Mouse (Mus musculus) B cell, adult 2 months (primary cell): ENCODE results near the gene Shb.
A peak's percentile ranks its signal among the peaks of the same experiment; 100 is the strongest.
"Not testable (repeated sequence)": the region's sequence is repeated elsewhere in the genome, so short reads cannot be mapped to it uniquely, and the experiment has no call there.

Source experiments
- DNase-seq, 2 experiments: peaks; one replicate each; pipeline ENCODE4 v3.0.0; 2022

The Shb gene

GRCm38 (mm10) chr4:45413674-45414338 lies 118.5 kb downstream of the Shb start:
- no peak for DNase-seq

GRCm38 (mm10) chr4:45412433-45413192 lies 119.7 kb downstream of the Shb start:
- DNase-seq, result no peak

GRCm38 (mm10) chr4:45411181-45411790 lies 121.0 kb downstream of the Shb start:
- DNase-seq, result no peak

GRCm38 (mm10) chr4:45409270-45409669 lies 123.0 kb downstream of the Shb start:
- DNase-seq, result peak; percentile 93 to 95

- peak; percentile 90 for DNase-seq
Measured at GRCm38 (mm10) chr4:45408427-45409132, 123.7 kb downstream of the Shb start, which contains the start of gene Slc25a51. Gene Slc25a51 (minus strand): TSS chr4:45408766.

GRCm38 (mm10) chr4:45407703-45408334 lies 124.5 kb downstream of the Shb start:
- peak in 1 of 2 experiments; percentile 23 for DNase-seq

- no peak for DNase-seq
Measured at GRCm38 (mm10) chr4:45407001-45407702, 125.1 kb downstream of the Shb start.

- no peak for DNase-seq
Measured at GRCm38 (mm10) chr4:45406397-45406796, 125.9 kb downstream of the Shb start.

GRCm38 (mm10) chr4:45405315-45405714 lies 127.0 kb downstream of the Shb start:
- DNase-seq, result no peak

GRCm38 (mm10) chr4:45404086-45404485 lies 128.2 kb downstream of the Shb start:
- DNase-seq, result no peak

- no peak for DNase-seq
Measured at GRCm38 (mm10) chr4:45403499-45403878, 128.8 kb downstream of the Shb start.

- no peak for DNase-seq
Measured at GRCm38 (mm10) chr4:45402878-45403498, 129.3 kb downstream of the Shb start.

GRCm38 (mm10) chr4:45402281-45402680 lies 130.0 kb downstream of the Shb start:
- DNase-seq, result no peak

GRCm38 (mm10) chr4:45399421-45400210 lies 132.7 kb downstream of the Shb start:
- no peak for DNase-seq

- not testable (repeated sequence) for DNase-seq
Measured at GRCm38 (mm10) chr4:45398315-45398714, 134.0 kb downstream of the Shb start.

- DNase-seq, result not testable (repeated sequence)
Measured at GRCm38 (mm10) chr4:45396211-45396610, 136.1 kb downstream of the Shb start.

- no peak for DNase-seq
Measured at GRCm38 (mm10) chr4:45393658-45394057, 138.6 kb downstream of the Shb start.

- DNase-seq, result peak; percentile 43 to 44
Measured at GRCm38 (mm10) chr4:45392994-45393393, 139.3 kb downstream of the Shb start.

- DNase-seq, result no peak
Measured at GRCm38 (mm10) chr4:45392572-45392971, 139.7 kb downstream of the Shb start.

GRCm38 (mm10) chr4:45392099-45392498 lies 140.2 kb downstream of the Shb start:
- DNase-seq, result no peak

GRCm38 (mm10) chr4:45387296-45387695 lies 145.0 kb downstream of the Shb start:
- not testable (repeated sequence) for DNase-seq
